Mouse (Mus musculus): ENCODE data around the gene Rhox4b. TPM values are rescaled to one million over a fixed set of nuclear protein-coding genes. Genes with fewer than 3 reads are reported as not detected.
"Not testable (repeated sequence)": the region's sequence is repeated elsewhere in the genome, so short reads cannot be mapped to it uniquely, and the experiment has no call there.

The Rhox4b gene
- polyA plus RNA-seq (2016; fragmentation: Nextera tagmentation; extraction: Ambion mirVana), result 0.24 and 0.27 TPM in 2 replicates

DNA sequence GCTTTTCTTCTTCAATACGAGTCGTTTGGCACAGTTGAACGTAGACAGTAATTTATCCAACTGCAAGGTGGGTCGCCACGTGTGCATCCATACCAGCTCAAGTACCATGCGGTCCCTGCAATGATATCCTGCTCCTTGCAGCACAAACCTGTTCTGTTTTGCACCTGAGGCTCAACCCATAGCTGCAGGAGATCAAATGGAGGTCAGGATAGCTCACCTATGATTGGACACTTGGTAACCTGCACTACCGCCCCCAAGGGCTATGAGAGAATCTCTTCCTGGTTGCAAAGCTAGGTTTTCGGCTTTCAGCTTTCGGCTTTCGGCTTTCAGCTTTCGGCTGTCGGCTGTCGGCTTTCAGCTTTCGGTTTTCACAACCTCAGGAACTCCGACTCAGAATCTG is at the start of gene Rhox4b:
Gene Rhox4b, plus strand, starts transcription at position 301 of the 400 bp plus-strand sequence.
- ATAC-seq (ENCODE audit: low FRiP score); H3K27me3 ChIP-seq: not testable (repeated sequence)

DNA sequence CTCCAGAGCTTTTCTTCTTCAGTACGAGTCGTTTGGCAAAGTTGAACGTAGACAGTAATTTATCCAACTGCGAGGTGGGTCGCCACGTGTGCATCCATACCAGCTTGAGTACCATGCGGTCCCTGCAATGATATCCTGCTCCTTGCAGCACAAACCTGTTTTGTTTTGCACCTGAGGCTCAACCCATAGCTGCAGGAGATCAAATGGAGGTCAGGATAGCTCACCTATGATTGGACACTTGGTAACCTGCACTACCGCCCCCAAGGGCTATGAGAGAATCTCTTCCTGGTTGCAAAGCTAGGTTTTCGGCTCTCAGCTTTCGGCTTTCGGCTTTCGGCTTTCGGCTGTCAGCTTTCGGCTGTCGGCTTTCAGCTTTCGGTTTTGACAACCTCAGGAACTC is 41.7 kb upstream of the Rhox4b start, which contains the start of gene Rhox4a2:
Gene Rhox4a2, plus strand, starts transcription at position 301 of the 400 bp plus-strand sequence.
- not testable (repeated sequence) for H3K4me1 ChIP-seq; H3K27me3 ChIP-seq; H3K27ac ChIP-seq; H3K4me3 ChIP-seq (replicated peaks); ATAC-seq (ENCODE audit: low FRiP score); H3K9me3 ChIP-seq; H3K36me3 ChIP-seq (replicated peaks); H3K9ac ChIP-seq; H3K4me2 ChIP-seq
- WGBS, result 94% methylated on average over 8 of the region's 16 CpGs

More for the DNA sequence above, at the start of gene Rhox4b:
- WGBS, result 87% methylated on average over 14 of the region's 15 CpGs
- not testable (repeated sequence) for H3K9ac ChIP-seq; H3K36me3 ChIP-seq (replicated peaks); H3K4me3 ChIP-seq (replicated peaks); H3K4me1 ChIP-seq; H3K27ac ChIP-seq; H3K4me2 ChIP-seq; H3K9me3 ChIP-seq

DNA sequence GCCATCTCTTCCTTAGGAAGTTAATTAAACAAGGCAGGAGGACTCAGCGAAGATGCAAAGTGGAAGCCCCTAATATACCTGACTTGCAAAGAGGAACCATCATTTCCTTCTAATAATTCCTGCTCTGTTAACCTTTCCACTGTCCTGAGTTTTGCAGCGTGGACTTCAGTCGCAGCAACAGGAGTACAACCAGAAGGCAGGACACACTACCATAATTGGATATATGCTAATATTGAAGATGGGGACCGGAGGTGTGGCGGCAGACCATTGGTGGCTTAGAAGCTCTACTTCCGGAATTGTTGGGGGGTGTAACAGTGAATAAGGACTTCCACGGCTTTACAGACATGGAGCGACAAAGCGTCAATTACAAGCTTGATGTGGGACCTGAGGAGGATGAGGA is 20.5 kb upstream of the Rhox4b start, which contains the start of gene Rhox2b:
Gene Rhox2b, plus strand, starts transcription at position 301 of the 400 bp plus-strand sequence.
- not testable (repeated sequence) for H3K27ac ChIP-seq; H3K4me2 ChIP-seq; H3K36me3 ChIP-seq (replicated peaks); ATAC-seq (ENCODE audit: low FRiP score); H3K4me3 ChIP-seq (replicated peaks); H3K9ac ChIP-seq; H3K27me3 ChIP-seq; H3K9me3 ChIP-seq; H3K4me1 ChIP-seq
- WGBS, result no CpG with 5 or more reads among the region's 9 CpGs

DNA sequence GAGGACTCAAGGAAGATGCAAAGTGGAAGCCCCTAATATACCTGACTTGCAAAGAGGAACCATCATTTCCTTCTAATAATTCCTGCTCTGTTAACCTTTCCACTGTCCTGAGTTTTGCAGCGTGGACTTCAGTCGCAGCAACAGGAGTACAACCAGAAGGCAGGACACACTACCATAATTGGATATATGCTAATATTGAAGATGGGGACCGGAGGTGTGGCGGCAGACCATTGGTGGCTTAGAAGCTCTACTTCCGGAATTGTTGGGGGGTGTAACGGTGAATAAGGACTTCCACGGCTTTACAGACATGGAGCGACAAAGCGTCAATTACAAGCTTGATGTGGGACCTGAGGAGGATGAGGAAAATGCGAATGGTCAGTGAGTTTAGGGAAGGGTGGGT is 21.1 kb downstream of the Rhox4b start, which contains the start of gene Rhox2c:
Gene Rhox2c, plus strand, starts transcription at position 301 of the 400 bp plus-strand sequence.
- not testable (repeated sequence) for H3K4me3 ChIP-seq (replicated peaks); H3K4me2 ChIP-seq; H3K27me3 ChIP-seq; H3K36me3 ChIP-seq (replicated peaks); H3K9me3 ChIP-seq; ATAC-seq (ENCODE audit: low FRiP score); H3K4me1 ChIP-seq; H3K27ac ChIP-seq; H3K9ac ChIP-seq
- WGBS, result 97% methylated on average over 7 of the region's 10 CpGs

DNA sequence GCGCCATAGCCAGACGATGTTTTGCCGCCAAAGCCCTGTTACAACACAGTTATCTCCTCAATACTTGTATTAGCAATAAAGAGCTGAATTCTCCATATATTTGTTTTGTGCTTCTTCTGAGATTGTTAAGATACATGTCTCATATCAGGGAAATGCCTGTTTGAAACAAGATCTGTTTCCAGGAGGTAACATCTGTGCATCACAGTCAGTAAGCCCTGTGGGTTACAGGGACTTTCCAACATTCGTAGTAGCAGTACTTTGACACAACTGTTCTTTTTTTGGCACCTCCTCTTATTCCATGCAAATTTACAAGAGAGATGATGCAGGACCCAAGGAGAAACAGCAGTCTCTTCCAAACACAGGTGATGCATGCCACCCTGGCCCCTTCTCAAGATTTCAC is 26.0 kb downstream of the Rhox4b start, which contains the start of gene Rhox3c:
Gene Rhox3c, plus strand, starts transcription at position 301 of the 400 bp plus-strand sequence.
- H3K4me2 ChIP-seq; H3K4me1 ChIP-seq; H3K9ac ChIP-seq; H3K27me3 ChIP-seq; H3K4me3 ChIP-seq (replicated peaks); ATAC-seq (ENCODE audit: low FRiP score); H3K9me3 ChIP-seq; H3K36me3 ChIP-seq (replicated peaks); H3K27ac ChIP-seq: not testable (repeated sequence)
- WGBS, result 96% methylated on average over 3 of the region's 4 CpGs

DNA sequence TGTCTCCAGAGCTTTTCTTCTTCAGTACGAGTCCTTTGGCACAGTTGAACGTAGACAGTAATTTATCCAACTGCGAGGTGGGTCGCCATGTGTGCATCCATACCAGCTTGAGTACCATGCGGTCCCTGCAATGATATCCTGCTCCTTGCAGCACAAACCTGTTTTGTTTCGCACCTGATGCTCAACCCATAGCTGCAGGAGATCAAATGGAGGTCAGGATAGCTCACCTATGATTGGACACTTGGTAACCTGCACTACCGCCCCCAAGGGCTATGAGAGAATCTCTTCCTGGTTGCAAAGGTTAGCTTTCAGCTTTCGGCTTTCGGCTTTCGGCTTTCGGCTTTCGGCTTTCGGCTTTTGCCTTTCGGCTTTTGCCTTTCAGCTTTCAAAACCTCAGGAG is 47.7 kb downstream of the Rhox4b start, which contains the start of gene Rhox4c:
Gene Rhox4c, plus strand, starts transcription at position 301 of the 400 bp plus-strand sequence.
- H3K27ac ChIP-seq; H3K36me3 ChIP-seq (replicated peaks); H3K4me2 ChIP-seq; ATAC-seq (ENCODE audit: low FRiP score); H3K9ac ChIP-seq; H3K4me3 ChIP-seq (replicated peaks); H3K27me3 ChIP-seq; H3K4me1 ChIP-seq; H3K9me3 ChIP-seq: not testable (repeated sequence)
- 93% methylated on average over 14 of the region's 14 CpGs for WGBS

Other genes starting within 250 kb of the Rhox4b start
- gene Ndufa1, start 241.3 kb upstream of the Rhox4b start, polyA plus RNA-seq (2016; fragmentation: Nextera tagmentation; extraction: Ambion mirVana), result 362 and 392 TPM in 2 replicates
- 14.4 and 15.3 TPM in 2 replicates for gene Rnf113a1, start 241.2 kb upstream of the Rhox4b start, polyA plus RNA-seq (2016; fragmentation: Nextera tagmentation; extraction: Ambion mirVana)
- not detected in 2 replicates for gene Gm9, start 221.5 kb upstream of the Rhox4b start, polyA plus RNA-seq (2016; fragmentation: Nextera tagmentation; extraction: Ambion mirVana)
- gene Rhox1, start 210.2 kb upstream of the Rhox4b start, polyA plus RNA-seq (2016; fragmentation: Nextera tagmentation; extraction: Ambion mirVana), result not detected in 2 replicates
- not detected in 2 replicates for gene Rhox2a, start 187.5 kb upstream of the Rhox4b start, polyA plus RNA-seq (2016; fragmentation: Nextera tagmentation; extraction: Ambion mirVana)
- not detected in 2 replicates for gene Rhox3a, start 182.6 kb upstream of the Rhox4b start, polyA plus RNA-seq (2016; fragmentation: Nextera tagmentation; extraction: Ambion mirVana)
- gene Rhox4a, start 167.2 kb upstream of the Rhox4b start, polyA plus RNA-seq (2016; fragmentation: Nextera tagmentation; extraction: Ambion mirVana), result not detected in 2 replicates
- not detected in 2 replicates for gene Rhox3a2, start 52.5 kb upstream of the Rhox4b start, polyA plus RNA-seq (2016; fragmentation: Nextera tagmentation; extraction: Ambion mirVana)
- 0.69 TPM in 1 of 2 replicates, not detected in the other for gene Rhox4a2, start 41.6 kb upstream of the Rhox4b start, polyA plus RNA-seq (2016; fragmentation: Nextera tagmentation; extraction: Ambion mirVana)
- gene Rhox2b, start 20.4 kb upstream of the Rhox4b start, polyA plus RNA-seq (2016; fragmentation: Nextera tagmentation; extraction: Ambion mirVana), result not detected in 2 replicates
- 0.54 and 0.70 TPM in 2 replicates for gene Rhox2c, start 21.2 kb downstream of the Rhox4b start, polyA plus RNA-seq (2016; fragmentation: Nextera tagmentation; extraction: Ambion mirVana)
- not detected in 2 replicates for gene Rhox3c, start 26.1 kb downstream of the Rhox4b start, polyA plus RNA-seq (2016; fragmentation: Nextera tagmentation; extraction: Ambion mirVana)
- gene Rhox4c, start 47.8 kb downstream of the Rhox4b start, polyA plus RNA-seq (2016; fragmentation: Nextera tagmentation; extraction: Ambion mirVana), result not detected in 2 replicates
- not detected in 2 replicates for gene Rhox2d, start 60.9 kb downstream of the Rhox4b start, polyA plus RNA-seq (2016; fragmentation: Nextera tagmentation; extraction: Ambion mirVana)
- not detected in 2 replicates for gene Rhox4d, start 81.9 kb downstream of the Rhox4b start, polyA plus RNA-seq (2016; fragmentation: Nextera tagmentation; extraction: Ambion mirVana)
- not detected in 2 replicates for gene Rhox2e, start 98.0 kb downstream of the Rhox4b start, polyA plus RNA-seq (2016; fragmentation: Nextera tagmentation; extraction: Ambion mirVana)
- not detected in 2 replicates for gene Rhox3e, start 109.5 kb downstream of the Rhox4b start, polyA plus RNA-seq (2016; fragmentation: Nextera tagmentation; extraction: Ambion mirVana)
- gene Rhox4e, start 124.9 kb downstream of the Rhox4b start, polyA plus RNA-seq (2016; fragmentation: Nextera tagmentation; extraction: Ambion mirVana), result not detected in 2 replicates
- 0.41 TPM in 1 of 2 replicates, not detected in the other for gene Rhox2f, start 138.9 kb downstream of the Rhox4b start, polyA plus RNA-seq (2016; fragmentation: Nextera tagmentation; extraction: Ambion mirVana)
- not detected in 2 replicates for gene Rhox3f, start 148.5 kb downstream of the Rhox4b start, polyA plus RNA-seq (2016; fragmentation: Nextera tagmentation; extraction: Ambion mirVana)
- gene Rhox4f, start 175.2 kb downstream of the Rhox4b start, polyA plus RNA-seq (2016; fragmentation: Nextera tagmentation; extraction: Ambion mirVana), result not detected in 2 replicates
- gene Rhox3g, start 196.1 kb downstream of the Rhox4b start, polyA plus RNA-seq (2016; fragmentation: Nextera tagmentation; extraction: Ambion mirVana), result not detected in 2 replicates
- gene Rhox2g, start 211.0 kb downstream of the Rhox4b start, polyA plus RNA-seq (2016; fragmentation: Nextera tagmentation; extraction: Ambion mirVana), result not detected in 2 replicates
- not detected in 2 replicates for gene Rhox4g, start 218.8 kb downstream of the Rhox4b start, polyA plus RNA-seq (2016; fragmentation: Nextera tagmentation; extraction: Ambion mirVana)
- not detected in 2 replicates for gene Rhox3h, start 236.3 kb downstream of the Rhox4b start, polyA plus RNA-seq (2016; fragmentation: Nextera tagmentation; extraction: Ambion mirVana)
- gene Rhox2h, start 240.8 kb downstream of the Rhox4b start, polyA plus RNA-seq (2016; fragmentation: Nextera tagmentation; extraction: Ambion mirVana), result not detected in 2 replicates

Measured in forebrain, embryonic 12.5 days (tissue).